Mouse (Mus musculus) large intestine, adult 2 months (tissue): ENCODE results near the gene Nectin2. TPM values are rescaled to one million over a fixed set of nuclear protein-coding genes. Genes with fewer than 3 reads are reported as not detected.

Experiments
- DNase-seq: peaks from one replicate; pipeline ENCODE4 v3.0.0-alpha.2; 2012; ENCODE audit warnings: low read depth, low spot score
- WGBS: fragments of 180-500 bp; shearing (Covaris S2); methylation state at CpG from one replicate; pipeline ENCODE4 v1.1.7; 2018; 5-methylcytosine and 5-hydroxymethylcytosine counted together
- polyA plus RNA-seq: library from polyadenylated mRNA; depleted of rRNA; stranded (reverse); fragments of >200 nt; gene quantifications from 2 replicates; pipeline ENCODE4 v1.2.3, GENCODE M21; 2012

The Nectin2 gene
- polyA plus RNA-seq, 1 experiment = 132 TPM

- DNase-seq = peak; percentile 99
- under 1% methylated on average over 59 of the region's 59 CpGs for WGBS
Observed at GRCm38 (mm10) chr7:19715239-19716054, 34.8 kb downstream of the Nectin2 start, which contains the start of gene Tomm40. Tomm40 (minus strand) TSS chr7:19715438.

GRCm38 (mm10) chr7:19714836-19715235 is 35.4 kb downstream of the Nectin2 start:
- under 1% methylated on average over 39 of the region's 39 CpGs for WGBS
- DNase-seq = no peak

GRCm38 (mm10) chr7:19713598-19713997 is 36.7 kb downstream of the Nectin2 start:
- no peak for DNase-seq
- 81% methylated on average over 9 of the region's 9 CpGs for WGBS

GRCm38 (mm10) chr7:19713196-19713595 is 37.1 kb downstream of the Nectin2 start:
- WGBS = 33% methylated on average over 4 of the region's 4 CpGs

GRCm38 (mm10) chr7:19712414-19712813 is 37.9 kb downstream of the Nectin2 start:
- WGBS = 59% methylated on average over 4 of the region's 4 CpGs
- DNase-seq = no peak

More at GRCm38 (mm10) chr7:19713196-19713595, 37.1 kb downstream of the Nectin2 start:
- DNase-seq = no peak

GRCm38 (mm10) chr7:19710650-19711049 is 39.6 kb downstream of the Nectin2 start:
- DNase-seq = no peak
- WGBS = 91% methylated on average over 10 of the region's 10 CpGs

GRCm38 (mm10) chr7:19705271-19705670 is 45.0 kb downstream of the Nectin2 start:
- no peak for DNase-seq
- 91% methylated on average over 7 of the region's 7 CpGs for WGBS

- DNase-seq = no peak
- WGBS = 91% methylated on average over 4 of the region's 4 CpGs
Observed at GRCm38 (mm10) chr7:19704475-19704874, 45.8 kb downstream of the Nectin2 start.

GRCm38 (mm10) chr7:19702859-19703555 is 47.3 kb downstream of the Nectin2 start:
- 92% methylated on average over 16 of the region's 16 CpGs for WGBS

GRCm38 (mm10) chr7:19701069-19701761 is 49.1 kb downstream of the Nectin2 start:
- DNase-seq = peak; percentile 75
- WGBS = 26% methylated on average over 22 of the region's 22 CpGs

More at GRCm38 (mm10) chr7:19702859-19703555, 47.3 kb downstream of the Nectin2 start:
- no peak for DNase-seq

GRCm38 (mm10) chr7:19700299-19701068 is 49.8 kb downstream of the Nectin2 start:
- WGBS = 23% methylated on average over 12 of the region's 12 CpGs
- peak; percentile 25 for DNase-seq

- 76% methylated on average over 4 of the region's 4 CpGs for WGBS
- DNase-seq = no peak
Observed at GRCm38 (mm10) chr7:19699827-19700148, 50.5 kb downstream of the Nectin2 start.

GRCm38 (mm10) chr7:19698907-19699826 is 51.1 kb downstream of the Nectin2 start, which contains the start of gene Apoe:
Apoe (minus strand) TSS chr7:19699188.
- WGBS = 33% methylated on average over 20 of the region's 20 CpGs
- DNase-seq = no peak

GRCm38 (mm10) chr7:19697949-19698906 is 52.1 kb downstream of the Nectin2 start:
- DNase-seq = no peak
- 13% methylated on average over 28 of the region's 28 CpGs for WGBS

GRCm38 (mm10) chr7:19696336-19696873 is 53.9 kb downstream of the Nectin2 start:
- WGBS = 97% methylated on average over 34 of the region's 34 CpGs
- no peak for DNase-seq

GRCm38 (mm10) chr7:19695881-19696280 is 54.4 kb downstream of the Nectin2 start:
- 90% methylated on average over 6 of the region's 6 CpGs for WGBS
- DNase-seq = no peak

- WGBS = 36% methylated on average over 8 of the region's 8 CpGs
- DNase-seq = no peak
Observed at GRCm38 (mm10) chr7:19695213-19695594, 55.1 kb downstream of the Nectin2 start.
